Mouse (Mus musculus): ENCODE data around the gene Poln. TPM values are rescaled to one million over a fixed set of nuclear protein-coding genes. Genes with fewer than 3 reads are reported as not detected.

Poln gene
- polyA plus RNA-seq, 1 experiment from 2014 or later: 0.51 TPM

- H3K27me3 ChIP-seq: no peaks in the 10 kb centered on the region
- no peak overlapping the region for H3K4me2 ChIP-seq (replicated peaks)
- WGBS: 80% methylated on average over 4 of the region's 4 CpGs
- no peak for ATAC-seq (ENCODE audit: low FRiP score, low read depth)
- H3K27ac ChIP-seq (replicated peaks): no peak overlapping the region
- H3K4me3 ChIP-seq: no peak overlapping the region
- H3K9ac ChIP-seq (replicated peaks): no peak overlapping the region
- no peaks in the 10 kb centered on the region for H3K9me3 ChIP-seq
- no peaks in the 10 kb centered on the region for H3K4me1 ChIP-seq
- H3K36me3 ChIP-seq: no peaks in the 10 kb centered on the region
Measured at GRCm38 (mm10) chr5:34197243-34197642, 28.0 kb upstream of the Poln start.

GRCm38 (mm10) chr5:34196423-34196822 is 27.2 kb upstream of the Poln start:
- no peak for ATAC-seq (ENCODE audit: low FRiP score, low read depth)
- WGBS: 83% methylated on average over 7 of the region's 7 CpGs
- Histone ChIP-seq H3K27me3 (no peaks in the 10 kb centered on the region), H3K9ac (replicated peaks) (no peak overlapping the region), H3K4me2 (replicated peaks) (no peak overlapping the region), H3K9me3 (no peaks in the 10 kb centered on the region), H3K27ac (replicated peaks) (no peak overlapping the region), H3K36me3 (no peaks in the 10 kb centered on the region), H3K4me1 (no peaks in the 10 kb centered on the region), H3K4me3 (no peak overlapping the region)

GRCm38 (mm10) chr5:34195786-34196185 is 26.5 kb upstream of the Poln start:
- H3K4me2 ChIP-seq (replicated peaks): no peak overlapping the region
- H3K9me3 ChIP-seq: no peaks in the 10 kb centered on the region
- ATAC-seq (ENCODE audit: low FRiP score, low read depth): no peak
- no peak overlapping the region for H3K27ac ChIP-seq (replicated peaks)
- 93% methylated on average over 12 of the region's 12 CpGs for WGBS
- no peak overlapping the region for H3K4me3 ChIP-seq
- no peaks in the 10 kb centered on the region for H3K4me1 ChIP-seq
- no peak overlapping the region for H3K9ac ChIP-seq (replicated peaks)
- no peaks in the 10 kb centered on the region for H3K27me3 ChIP-seq
- no peaks in the 10 kb centered on the region for H3K36me3 ChIP-seq

GRCm38 (mm10) chr5:34194975-34195662 is 25.9 kb upstream of the Poln start:
- H3K4me3 ChIP-seq: no peak overlapping the region
- ATAC-seq (ENCODE audit: low FRiP score, low read depth): no peak
- no peak overlapping the region for H3K27ac ChIP-seq (replicated peaks)
- no peak overlapping the region for H3K4me2 ChIP-seq (replicated peaks)
- WGBS: 79% methylated on average over 6 of the region's 6 CpGs
- H3K36me3 ChIP-seq: no peaks in the 10 kb centered on the region
- H3K9ac ChIP-seq (replicated peaks): no peak overlapping the region
- H3K4me1 ChIP-seq: no peaks in the 10 kb centered on the region
- no peaks in the 10 kb centered on the region for H3K9me3 ChIP-seq
- no peaks in the 10 kb centered on the region for H3K27me3 ChIP-seq

GRCm38 (mm10) chr5:34194426-34194825 is 25.2 kb upstream of the Poln start:
- Histone ChIP-seq H3K27ac (replicated peaks) (no peak overlapping the region), H3K27me3 (peaks cover 6% of the 10 kb centered on the region; the same call in 1 of the 2 replicates), H3K36me3 (no peaks in the 10 kb centered on the region), H3K4me3 (no peak overlapping the region), H3K9ac (replicated peaks) (no peak overlapping the region), H3K4me1 (no peaks in the 10 kb centered on the region), H3K4me2 (replicated peaks) (no peak overlapping the region), H3K9me3 (no peaks in the 10 kb centered on the region)
- WGBS: 62% methylated on average over 1 of the region's 1 CpGs
- ATAC-seq (ENCODE audit: low FRiP score, low read depth): no peak

GRCm38 (mm10) chr5:34191843-34192242 is 22.6 kb upstream of the Poln start:
- Histone ChIP-seq H3K36me3 (no peaks in the 10 kb centered on the region), H3K9ac (replicated peaks) (no peak overlapping the region), H3K4me3 (no peak overlapping the region), H3K9me3 (no peaks in the 10 kb centered on the region), H3K4me1 (peaks cover 7% of the 10 kb centered on the region), H3K4me2 (replicated peaks) (no peak overlapping the region), H3K27ac (replicated peaks) (no peak overlapping the region), H3K27me3 (peaks cover 10% of the 10 kb centered on the region)
- no peak for ATAC-seq (ENCODE audit: low FRiP score, low read depth)
- WGBS: 77% methylated on average over 4 of the region's 4 CpGs

- Histone ChIP-seq H3K4me3 (no peak overlapping the region), H3K4me1 (peaks cover 15% of the 10 kb centered on the region), H3K9me3 (no peaks in the 10 kb centered on the region), H3K27me3 (peaks cover 10% of the 10 kb centered on the region), H3K9ac (replicated peaks) (no peak overlapping the region), H3K27ac (replicated peaks) (no peak overlapping the region), H3K36me3 (no peaks in the 10 kb centered on the region), H3K4me2 (replicated peaks) (no peak overlapping the region)
- WGBS: 55% methylated on average over 4 of the region's 4 CpGs
- no peak for ATAC-seq (ENCODE audit: low FRiP score, low read depth)
Measured at GRCm38 (mm10) chr5:34191021-34191420, 21.8 kb upstream of the Poln start.

GRCm38 (mm10) chr5:34189521-34189920 is 20.3 kb upstream of the Poln start:
- Histone ChIP-seq H3K4me3 (no peak overlapping the region), H3K4me1 (peaks cover 30% of the 10 kb centered on the region), H3K9ac (replicated peaks) (no peak overlapping the region), H3K4me2 (replicated peaks) (no peak overlapping the region), H3K27me3 (peaks cover 10% of the 10 kb centered on the region), H3K9me3 (no peaks in the 10 kb centered on the region), H3K27ac (replicated peaks) (no peak overlapping the region), H3K36me3 (no peaks in the 10 kb centered on the region)
- 67% methylated on average over 1 of the region's 1 CpGs for WGBS
- ATAC-seq (ENCODE audit: low FRiP score, low read depth): no peak

GRCm38 (mm10) chr5:34188856-34189255 is 19.6 kb upstream of the Poln start:
- Histone ChIP-seq H3K27me3 (peaks cover 10% of the 10 kb centered on the region), H3K9me3 (no peaks in the 10 kb centered on the region), H3K4me2 (replicated peaks) (peak overlapping the region; percentile 88; the same call in 1 of the 2 replicates), H3K9ac (replicated peaks) (peak overlapping the region; percentile 63; the same call in 1 of the 2 replicates), H3K36me3 (no peaks in the 10 kb centered on the region), H3K4me1 (peaks cover 33% of the 10 kb centered on the region), H3K4me3 (peak overlapping the region; percentile 92; the same call in 1 of the 2 replicates), H3K27ac (replicated peaks) (no peak overlapping the region)
- 77% methylated on average over 2 of the region's 2 CpGs for WGBS
- ATAC-seq (ENCODE audit: low FRiP score, low read depth): no peak

- peaks cover 10% of the 10 kb centered on the region for H3K27me3 ChIP-seq
- peak within 1 kb of the TSS; percentile 88 for H3K4me2 ChIP-seq (replicated peaks)
- H3K9ac ChIP-seq (replicated peaks): peak within 1 kb of the TSS; percentile 68
- no peaks in the 10 kb centered on the region for H3K9me3 ChIP-seq
- peak within 1 kb of the TSS; percentile 90 for H3K27ac ChIP-seq (replicated peaks)
- peaks cover 5% of the 10 kb centered on the region; the same call in 1 of the 2 replicates for H3K36me3 ChIP-seq
- peak within 1 kb of the TSS; percentile 92 for H3K4me3 ChIP-seq
- peak; percentile 100 for ATAC-seq (ENCODE audit: low FRiP score, low read depth)
- peaks cover 38% of the 10 kb centered on the region for H3K4me1 ChIP-seq
- under 1% methylated on average over 60 of the region's 60 CpGs for WGBS
Measured at GRCm38 (mm10) chr5:34187601-34188316, 18.5 kb upstream of the Poln start, which contains the start of gene Mxd4. Gene Mxd4 (minus strand): TSS chr5:34187720.

- Histone ChIP-seq H3K9me3 (no peaks in the 10 kb centered on the region), H3K4me2 (replicated peaks) (peak overlapping the region; percentile 88), H3K4me1 (peaks cover 38% of the 10 kb centered on the region), H3K36me3 (peaks cover 12% of the 10 kb centered on the region; the same call in 1 of the 2 replicates), H3K9ac (replicated peaks) (peak overlapping the region; percentile 68), H3K27me3 (peaks cover 10% of the 10 kb centered on the region), H3K4me3 (peak overlapping the region; percentile 92), H3K27ac (replicated peaks) (peak overlapping the region; percentile 90)
- peak; percentile 2 for ATAC-seq (ENCODE audit: low FRiP score, low read depth)
- under 1% methylated on average over 43 of the region's 46 CpGs for WGBS
Measured at GRCm38 (mm10) chr5:34186961-34187391, 17.7 kb upstream of the Poln start.

GRCm38 (mm10) chr5:34186391-34186790 is 17.1 kb upstream of the Poln start:
- whole genome bisulfite sequencing: 64% methylated on average over 2 of the region's 2 CpGs
- Histone ChIP-seq H3K27ac (replicated peaks) (no peak overlapping the region), H3K4me1 (peaks cover 38% of the 10 kb centered on the region)

More at GRCm38 (mm10) chr5:34186391-34186790, 17.1 kb upstream of the Poln start:
- H3K9ac ChIP-seq (replicated peaks): peak overlapping the region; percentile 68
- H3K36me3 ChIP-seq: peaks cover 16% of the 10 kb centered on the region; the same call in 1 of the 2 replicates
- ATAC-seq (ENCODE audit: low FRiP score, low read depth): no peak
- H3K9me3 ChIP-seq: no peaks in the 10 kb centered on the region
- peak overlapping the region; percentile 92 for H3K4me3 ChIP-seq
- peak overlapping the region; percentile 88 for H3K4me2 ChIP-seq (replicated peaks)
- peaks cover 10% of the 10 kb centered on the region for H3K27me3 ChIP-seq
